Mouse (Mus musculus) MEL (cell line): ENCODE data around the gene Aunip.

ENCODE experiments used
- BHLHE40 ChIP-seq: IDR thresholded peaks from 2 replicates; pipeline ENCODE4 v1.6.1; 2012; ENCODE audit warnings: low read depth, mild to moderate bottlenecking, inconsistent platforms, low read length, improper control_type of control experiment, borderline replicate concordance
- E2F4 ChIP-seq: IDR thresholded peaks from 2 replicates; pipeline ENCODE4 v1.6.1; 2011; ENCODE audit warnings: low read depth, low read length, improper control_type of control experiment, borderline replicate concordance
- GATA1 ChIP-seq: IDR thresholded peaks from 2 replicates; pipeline ENCODE4 v1.6.1; 2011; ENCODE audit warnings: low read depth, low read length, improper control_type of control experiment
- HCFC1 ChIP-seq: IDR thresholded peaks from 2 replicates; pipeline ENCODE4 v1.6.1; 2012; ENCODE audit warnings: low read depth, mild to moderate bottlenecking, inconsistent platforms, low read length, improper control_type of control experiment, moderate library complexity
- POLR2A ChIP-seq, 2 experiments: IDR thresholded peaks; 2 replicates each; pipeline ENCODE4 v1.6.1; 2011 to 2012; ENCODE audit warnings: low read length in 2 of 2, mild to moderate bottlenecking in 2 of 2, control low read depth in 1 of 2, improper control_type of control experiment in 1 of 2, low read depth in 1 of 2, moderate library complexity in 1 of 2; ENCODE audit not compliant: control insufficient read depth in 1 of 2, insufficient read depth in 1 of 2, poor library complexity in 1 of 2
- UBTF ChIP-seq: IDR thresholded peaks from 2 replicates; pipeline ENCODE4 v1.6.1; 2012; ENCODE audit warnings: low read depth, mild to moderate bottlenecking, inconsistent platforms, low read length, improper control_type of control experiment, moderate library complexity, borderline replicate concordance; ENCODE audit not compliant: insufficient read depth

DNA sequence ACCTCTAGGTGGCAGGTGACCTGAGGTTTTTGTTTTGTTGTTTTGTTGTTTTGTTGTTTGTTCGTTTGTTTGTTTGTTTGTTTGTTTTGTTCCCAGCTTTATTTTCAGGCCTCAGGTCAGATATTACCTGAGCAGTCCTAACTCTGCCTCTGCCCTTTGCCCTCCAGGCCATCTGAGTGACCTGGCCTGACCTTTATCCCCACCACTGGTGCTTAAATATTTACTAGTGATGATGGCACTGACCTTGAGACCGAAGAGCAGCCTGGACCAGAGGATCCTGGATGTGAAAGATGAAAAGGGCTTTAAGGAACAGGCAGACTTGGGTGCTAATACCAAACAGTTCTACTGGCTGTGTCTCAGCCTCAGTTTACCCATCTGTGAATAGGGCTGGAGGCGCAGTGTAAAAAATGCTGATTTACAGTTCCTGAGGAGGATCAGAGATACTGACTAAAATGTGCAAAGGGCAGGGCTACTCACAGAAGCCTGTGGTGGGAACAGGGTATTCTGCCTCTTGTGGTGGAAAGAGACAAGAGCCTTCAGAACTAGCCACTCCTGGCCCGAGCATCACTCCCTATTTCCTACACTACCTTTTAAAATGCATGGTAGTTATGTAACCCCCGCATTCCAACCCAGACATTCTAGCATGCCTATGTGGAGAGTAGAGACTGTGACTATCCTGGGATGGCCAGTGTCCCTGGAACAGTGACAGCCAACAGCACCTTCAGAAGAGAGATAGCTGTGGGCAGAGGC lies 25.5 kb upstream of the Aunip start:
- TF ChIP-seq GATA1 (no peak), UBTF (no peak), BHLHE40 (no peak), HCFC1 (no peak), POLR2A (IDR thresholded peaks at IDR 0.05; ENCODE audit: control insufficient read depth in 1 of 2, insufficient read depth in 1 of 2, low read depth in 1 of 2, low read length in 2 of 2, poor library complexity in 1 of 2) (no peak), E2F4 (no peak)
